Mouse (Mus musculus) adrenal gland, adult 2 months (tissue): ENCODE data around the gene Gm10490. TPM values are rescaled to one million over a fixed set of nuclear protein-coding genes. Genes with fewer than 3 reads are reported as not detected.
"Not testable (repeated sequence)": the region's sequence is repeated elsewhere in the genome, so short reads cannot be mapped to it uniquely, and the experiment has no call there.

Experiments
- DNase-seq: peaks from one replicate; pipeline ENCODE4 v3.0.0; 2021
- long read RNA-seq: library from polyadenylated mRNA; stranded (forward); transcript quantifications from one replicate; pipeline ENCODE4 v2.0.0, GENCODE M21; 2021
- polyA plus RNA-seq: library from polyadenylated mRNA; depleted of rRNA; stranded (reverse); fragments of >200 nt; gene quantifications from 2 replicates; pipeline ENCODE4 v1.2.3, GENCODE M21; 2012; rRNA removed
- total RNA-seq, 2 experiments: library from RNA; stranded (reverse); gene quantifications; 2 replicates each; pipeline ENCODE4 v1.2.3; 2021

The Gm10490 gene
- total RNA-seq (not detected), polyA plus RNA-seq (not detected in 2 replicates)
- long read RNA-seq: 0 reads

DNA sequence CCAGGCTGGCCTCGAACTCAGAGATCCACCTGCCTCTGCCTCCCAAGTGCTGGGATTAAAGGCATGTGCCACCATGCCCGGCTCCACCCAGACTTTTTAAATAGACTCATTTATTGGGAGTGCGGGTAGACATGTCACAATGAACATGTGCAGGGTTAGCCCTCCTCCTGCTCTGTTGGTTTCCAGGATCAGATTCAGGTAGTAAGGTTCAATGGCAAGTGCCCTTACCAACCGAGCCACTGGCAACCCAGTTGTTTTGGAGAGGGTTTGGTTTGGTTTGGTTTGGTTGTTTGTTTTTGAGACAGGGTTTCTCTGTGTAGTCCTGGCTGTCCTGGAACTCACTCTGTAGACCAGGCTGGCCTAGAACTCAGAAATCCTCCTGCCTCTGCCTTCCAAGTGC is at the start of gene Gm10490:
Gene Gm10490 (plus strand): TSS at position 301 of the 400 bp plus-strand sequence.
- DNase-seq: not testable (repeated sequence)

GRCm38 (mm10) chrX:7863181-7863580 is 46.2 kb upstream of the Gm10490 start:
- no peak for DNase-seq

GRCm38 (mm10) chrX:7864551-7864950 is 44.8 kb upstream of the Gm10490 start:
- DNase-seq: no peak

DNA sequence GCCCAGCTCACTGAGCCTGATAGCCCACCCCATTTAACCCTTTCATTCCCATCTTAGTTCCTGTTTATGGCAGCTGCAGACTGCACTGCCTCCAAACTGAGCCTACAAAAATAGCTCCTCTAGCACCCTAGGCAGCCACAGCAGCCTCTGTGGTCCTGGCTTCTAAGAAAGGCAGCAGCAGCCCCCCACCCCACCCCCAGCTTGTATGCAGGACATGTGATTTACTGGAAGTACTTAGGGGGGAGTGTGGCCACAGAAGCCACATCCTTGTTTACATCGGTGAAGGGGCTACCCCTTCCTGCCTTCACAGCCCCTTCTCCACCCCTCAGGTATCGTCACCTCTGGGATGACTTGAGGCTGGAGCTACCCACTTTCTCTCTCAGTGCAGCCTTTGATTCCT is 44.0 kb upstream of the Gm10490 start:
- no peak for DNase-seq

- no peak for DNase-seq
Observed at GRCm38 (mm10) chrX:7865786-7866185, 43.6 kb upstream of the Gm10490 start.

DNA sequence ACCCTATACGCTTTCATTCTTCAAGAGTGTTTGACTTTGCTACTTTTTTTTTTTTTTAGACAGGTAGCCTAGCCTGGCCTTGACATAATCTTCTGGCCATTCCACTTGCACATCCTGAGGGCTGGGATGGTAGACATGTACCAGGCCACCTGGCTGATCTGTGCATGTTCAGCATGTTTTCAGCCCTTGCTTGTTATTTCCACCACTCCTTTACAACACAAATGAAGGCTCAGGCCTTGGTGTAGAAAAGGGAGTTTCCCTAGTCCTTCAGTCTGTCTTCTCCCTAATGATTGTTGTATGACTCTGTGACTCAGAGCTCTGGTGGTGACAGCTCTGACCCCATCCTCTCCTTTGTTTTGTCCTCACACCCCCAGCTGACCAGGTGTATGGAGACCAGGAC is 42.2 kb upstream of the Gm10490 start:
- no peak for DNase-seq

DNA sequence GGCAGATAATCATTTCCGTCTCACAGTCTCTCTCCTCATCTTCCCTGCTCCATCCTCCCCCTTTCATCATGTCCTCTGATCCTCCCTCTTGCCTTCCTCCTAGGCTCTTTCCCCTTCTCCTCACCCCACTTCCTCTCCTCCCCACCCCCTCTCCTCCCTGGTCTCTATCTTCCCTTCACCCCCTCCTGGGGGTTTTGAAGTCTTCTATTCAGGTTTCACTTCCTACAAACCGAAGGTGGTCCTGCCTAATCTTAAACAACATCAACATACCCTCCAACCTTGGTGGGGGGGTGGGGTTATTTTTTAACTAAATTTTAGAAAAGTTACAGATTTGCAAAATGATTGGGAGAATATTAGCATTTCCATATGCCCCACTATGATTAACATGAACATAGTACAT is 40.8 kb upstream of the Gm10490 start:
- no peak for DNase-seq

DNA sequence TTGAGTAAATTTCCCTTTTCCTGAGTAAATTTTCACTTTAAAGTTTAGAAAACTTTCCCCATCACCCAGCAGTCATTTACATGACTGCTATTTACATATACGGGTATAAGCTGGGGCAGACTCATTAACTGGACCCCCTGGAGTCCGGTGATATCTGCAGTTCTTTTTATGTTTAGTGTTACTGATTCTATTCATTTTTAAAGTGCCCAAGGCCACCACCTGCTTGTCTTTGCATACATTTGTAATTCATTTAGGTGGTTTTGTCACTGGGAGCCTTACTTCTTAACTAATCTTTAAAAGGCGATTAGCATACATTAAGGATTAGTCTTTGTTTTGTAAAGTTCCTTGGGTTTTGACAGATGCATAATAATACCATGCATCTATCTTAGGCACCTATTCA is 39.5 kb upstream of the Gm10490 start:
- no peak for DNase-seq

DNA sequence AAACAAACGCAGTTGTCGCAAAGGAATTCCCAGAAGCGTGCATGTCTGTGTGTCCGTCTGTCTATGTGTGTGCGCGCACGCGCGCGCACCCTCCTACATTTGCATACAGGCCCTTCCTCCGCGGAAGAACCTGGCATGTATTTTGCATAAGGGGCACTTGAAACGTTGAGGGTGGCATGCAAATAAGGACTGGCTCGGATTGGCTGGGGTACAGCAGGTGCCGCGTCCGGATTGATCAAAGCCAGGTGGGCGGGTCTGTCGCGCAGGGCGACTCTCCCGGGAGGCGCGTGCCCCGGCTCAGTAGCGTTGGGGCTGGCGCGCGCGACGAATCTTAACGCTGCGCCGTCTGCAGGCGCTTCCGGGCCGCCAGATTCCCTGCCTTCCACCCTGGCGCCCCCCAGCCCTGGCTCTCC is 31.3 kb upstream of the Gm10490 start, which contains the start of gene Pim2:
Gene Pim2 (plus strand): TSS at position 256 of the 413 bp plus-strand sequence.
- DNase-seq: peak; percentile 90

GRCm38 (mm10) chrX:7878495-7878894 is 30.8 kb upstream of the Gm10490 start:
- DNase-seq: peak; percentile 33

- DNase-seq: peak; percentile 73
Observed at GRCm38 (mm10) chrX:7879819-7880218, 29.5 kb upstream of the Gm10490 start.

GRCm38 (mm10) chrX:7883841-7884567 is 25.3 kb upstream of the Gm10490 start, which contains the start of gene Slc35a2:
Slc35a2 (plus strand) TSS chrX:7884028.
- peak; percentile 91 for DNase-seq

DNA sequence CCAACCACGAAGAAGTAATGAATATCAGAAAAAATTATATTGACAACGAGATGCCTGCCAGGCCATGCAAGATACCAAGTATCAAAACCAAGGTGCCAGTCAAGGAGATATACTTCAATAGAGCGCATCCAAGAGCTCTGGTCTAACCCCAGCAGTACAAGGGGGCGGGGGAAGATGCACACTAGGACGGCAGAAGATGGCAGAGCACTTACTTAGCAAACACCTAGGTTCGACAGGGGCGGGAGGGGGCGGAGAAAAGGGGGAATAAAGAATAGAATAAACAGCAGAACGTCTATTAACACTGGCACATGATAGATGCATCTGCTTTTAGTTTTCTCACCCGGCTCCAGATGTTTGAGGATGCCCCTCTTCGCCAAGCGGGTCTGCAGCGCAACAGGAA is 11.1 kb upstream of the Gm10490 start:
- no peak for DNase-seq

GRCm38 (mm10) chrX:7898880-7899874 is 10.2 kb upstream of the Gm10490 start, which contains the start of the genes Pqbp1 and Timm17b:
Pqbp1 (minus strand) TSS chrX:7899269.
Timm17b (plus strand) TSS chrX:7899357.
- peak; percentile 90 for DNase-seq

GRCm38 (mm10) chrX:7904441-7904840 is 4.9 kb upstream of the Gm10490 start:
- peak; percentile 52 for DNase-seq

- DNase-seq: no peak
Observed at GRCm38 (mm10) chrX:7907735-7908134, 1.6 kb upstream of the Gm10490 start, which contains the start of gene Gm10491. Gm10491 (minus strand) TSS chrX:7907835.

- DNase-seq: peak; percentile 31
Observed at GRCm38 (mm10) chrX:7910473-7910872, 1.1 kb downstream of the Gm10490 start.

DNA sequence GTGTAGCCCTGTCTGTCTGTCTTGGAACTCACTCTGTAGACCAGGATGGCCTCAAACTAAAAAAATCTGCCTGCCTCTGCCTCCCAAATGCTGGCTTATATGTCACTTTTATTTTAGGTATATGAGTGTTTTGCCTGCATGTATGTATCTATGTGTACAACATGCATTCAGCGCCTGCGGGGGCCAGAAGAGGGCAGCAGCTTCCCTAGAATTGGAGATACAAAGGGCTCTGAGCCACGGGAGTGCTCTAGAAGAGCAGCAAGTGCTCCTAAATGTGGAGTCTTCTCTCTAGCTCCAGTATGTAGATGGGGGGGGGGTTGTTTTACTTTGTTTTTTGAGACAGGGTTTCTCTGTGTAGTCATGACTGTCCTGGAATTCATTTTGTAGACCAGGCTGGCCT is 6.3 kb downstream of the Gm10490 start:
- DNase-seq: peak; percentile 51

GRCm38 (mm10) chrX:7917960-7918359 is 8.6 kb downstream of the Gm10490 start:
- not testable (repeated sequence) for DNase-seq

- DNase-seq: no peak
Observed at GRCm38 (mm10) chrX:7919601-7920383, 10.4 kb downstream of the Gm10490 start, which contains the start of gene Pcsk1n. Pcsk1n (plus strand) TSS chrX:7919822.

DNA sequence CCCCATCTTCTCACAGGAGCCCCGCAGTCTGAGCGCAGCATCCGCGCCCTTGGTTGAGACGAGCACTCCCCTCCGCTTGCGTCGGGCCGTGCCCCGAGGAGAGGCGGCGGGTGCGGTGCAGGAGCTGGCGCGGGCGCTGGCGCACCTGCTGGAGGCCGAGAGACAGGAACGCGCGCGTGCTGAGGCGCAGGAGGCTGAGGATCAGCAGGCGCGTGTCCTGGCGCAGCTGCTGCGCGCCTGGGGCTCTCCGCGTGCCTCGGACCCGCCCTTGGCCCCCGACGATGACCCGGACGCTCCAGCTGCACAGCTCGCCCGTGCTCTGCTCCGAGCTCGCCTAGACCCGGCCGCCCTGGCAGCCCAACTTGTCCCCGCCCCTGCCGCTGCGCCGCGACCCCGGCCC is 12.7 kb downstream of the Gm10490 start:
- no peak for DNase-seq
